Mouse (Mus musculus) ES-Bruce4 (cell line): Measurements from ENCODE around the gene Dppa5a.

Source experiments
- CTCF ChIP-seq: IDR thresholded peaks from one replicate; pipeline ENCODE4 v1.8.1; 2011; ENCODE audit warnings: low read depth, low read length
- EP300 ChIP-seq: IDR thresholded peaks from 2 replicates; pipeline ENCODE4 v1.6.1; 2011; ENCODE audit warnings: low read depth, low read length; ENCODE audit not compliant: insufficient read depth

- TF ChIP-seq CTCF = no peak
- peak; percentile 87 for TF ChIP-seq EP300
Observed at GRCm38 (mm10) chr9:78360484-78360872, 7.5 kb downstream of the Dppa5a start.
